Mouse (Mus musculus) MEL (cell line): ENCODE data around the gene Zfp420. TPM values are rescaled to one million over a fixed set of nuclear protein-coding genes. Genes with fewer than 3 reads are reported as not detected.

ENCODE experiments used
- DNase-seq: peaks from one replicate; pipeline ENCODE4 v3.0.0; 2011; ENCODE audit warnings: low read depth, low spot score
- H3K27ac ChIP-seq: 2 replicates; pipeline ENCODE4 v1.5.1; 2012; ENCODE audit warnings: low read depth, mild to moderate bottlenecking, control low read depth, low read length, moderate library complexity; ENCODE audit not compliant: control insufficient read depth
- H3K27me3 ChIP-seq, 2 experiments: fragments of 150-350 bp in 1 of 2; sonication (generic) in 1 of 2; 2 replicates each; pipeline ENCODE4 v1.6.1; 2012; ENCODE audit warnings: low read length in 2 of 2, mild to moderate bottlenecking in 2 of 2, improper control_type of control experiment in 1 of 2, moderate library complexity in 1 of 2; ENCODE audit not compliant: insufficient read depth in 2 of 2, control insufficient read depth in 1 of 2
- H3K36me3 ChIP-seq, 2 experiments: 2 replicates each; pipeline ENCODE4 v1.6.1; 2012 to 2014; ENCODE audit warnings: low read length in 2 of 2, improper control_type of control experiment in 1 of 2, inconsistent platforms in 1 of 2, mild to moderate bottlenecking in 1 of 2; ENCODE audit not compliant: insufficient read depth in 2 of 2, control insufficient read depth in 1 of 2
- H3K4me1 ChIP-seq, 2 experiments: fragments of 150-350 bp in 1 of 2; sonication (generic) in 1 of 2; 2 replicates each; pipeline ENCODE4 v1.6.1; 2012; ENCODE audit warnings: low read length in 2 of 2, improper control_type of control experiment in 1 of 2, mild to moderate bottlenecking in 1 of 2; ENCODE audit not compliant: insufficient read depth in 2 of 2, control insufficient read depth in 1 of 2
- H3K4me3 ChIP-seq, 2 experiments: fragments of 150-350 bp in 1 of 2; sonication (generic) in 1 of 2; 2 replicates each; pipeline ENCODE4 v1.5.1; 2012; ENCODE audit warnings: low read depth in 2 of 2, low read length in 2 of 2, mild to moderate bottlenecking in 2 of 2, moderate library complexity in 2 of 2, control low read depth in 1 of 2, improper control_type of control experiment in 1 of 2; ENCODE audit not compliant: control insufficient read depth in 1 of 2, insufficient read depth in 1 of 2
- H3K79me2 ChIP-seq: 2 replicates; pipeline ENCODE4 v1.6.1; 2012; ENCODE audit warnings: mild to moderate bottlenecking, low read length, moderate library complexity; ENCODE audit not compliant: control insufficient read depth, poor library complexity, insufficient read depth
- H3K9ac ChIP-seq: 2 replicates; pipeline ENCODE4 v1.6.1; 2012; ENCODE audit warnings: low read depth, mild to moderate bottlenecking, control low read depth, low read length, moderate library complexity; ENCODE audit not compliant: control insufficient read depth, poor library complexity, severe bottlenecking
- H3K9me3 ChIP-seq: fragments of 150-350 bp; sonication (generic); replicated peaks from 2 replicates; pipeline ENCODE4 v1.6.1; 2012; ENCODE audit warnings: mild to moderate bottlenecking, low read length, improper control_type of control experiment, moderate library complexity; ENCODE audit not compliant: insufficient read depth
- ELF1 ChIP-seq: IDR thresholded peaks from 2 replicates; pipeline ENCODE4 v1.6.1; 2014; ENCODE audit warnings: low read depth, mild to moderate bottlenecking, inconsistent platforms, low read length, improper control_type of control experiment, moderate library complexity
- GATA1 ChIP-seq: IDR thresholded peaks from 2 replicates; pipeline ENCODE4 v1.6.1; 2011; ENCODE audit warnings: low read depth, low read length, improper control_type of control experiment
- HCFC1 ChIP-seq: IDR thresholded peaks from 2 replicates; pipeline ENCODE4 v1.6.1; 2012; ENCODE audit warnings: low read depth, mild to moderate bottlenecking, inconsistent platforms, low read length, improper control_type of control experiment, moderate library complexity
- JUND ChIP-seq: IDR thresholded peaks from 2 replicates; pipeline ENCODE4 v1.6.1; 2011; ENCODE audit warnings: low read depth, mild to moderate bottlenecking, improper control_type of control experiment, low read length
- POLR2A ChIP-seq, 2 experiments: IDR thresholded peaks; 2 replicates each; pipeline ENCODE4 v1.6.1; 2011 to 2012; ENCODE audit warnings: low read length in 2 of 2, mild to moderate bottlenecking in 2 of 2, control low read depth in 1 of 2, improper control_type of control experiment in 1 of 2, low read depth in 1 of 2, moderate library complexity in 1 of 2; ENCODE audit not compliant: control insufficient read depth in 1 of 2, insufficient read depth in 1 of 2, poor library complexity in 1 of 2
- POLR2AphosphoS5 ChIP-seq: IDR thresholded peaks from 2 replicates; pipeline ENCODE4 v1.6.1; 2012; ENCODE audit warnings: low read depth, borderline replicate concordance, mild to moderate bottlenecking, inconsistent platforms, low read length, moderate library complexity, mixed read lengths
- TCF12 ChIP-seq: IDR thresholded peaks from 2 replicates; pipeline ENCODE4 v1.6.1; 2014; ENCODE audit warnings: low read depth, mild to moderate bottlenecking, inconsistent platforms, low read length, improper control_type of control experiment, moderate library complexity
- UBTF ChIP-seq: IDR thresholded peaks from 2 replicates; pipeline ENCODE4 v1.6.1; 2012; ENCODE audit warnings: low read depth, mild to moderate bottlenecking, inconsistent platforms, low read length, improper control_type of control experiment, moderate library complexity, borderline replicate concordance; ENCODE audit not compliant: insufficient read depth
- USF2 ChIP-seq, 2 experiments: IDR thresholded peaks; 2 replicates each; pipeline ENCODE4 v1.6.1; 2011 to 2012; ENCODE audit warnings: improper control_type of control experiment in 2 of 2, low read length in 2 of 2, borderline replicate concordance in 1 of 2, inconsistent platforms in 1 of 2, low read depth in 1 of 2, mild to moderate bottlenecking in 1 of 2; ENCODE audit not compliant: insufficient read depth in 1 of 2
- ZC3H11A ChIP-seq: IDR thresholded peaks from 2 replicates; pipeline ENCODE4 v1.6.1; 2012; ENCODE audit warnings: low read depth, mild to moderate bottlenecking, inconsistent platforms, low read length, improper control_type of control experiment
- polyA plus RNA-seq, 2 experiments: library from polyadenylated mRNA; stranded (reverse) in 1 of 2; unstranded in 1 of 2; fragments of >175 nt in 1 of 2; fragments of >200 nt in 1 of 2; gene quantifications; 2 replicates each; pipeline versions ENCODE4 v1.2.1 to v1.2.4; 2012; ENCODE audit warnings: low replicate concordance in 2 of 2, low read depth in 1 of 2; ENCODE audit not compliant: insufficient read length in 2 of 2, insufficient read depth in 1 of 2, missing spikeins in 1 of 2
- total RNA-seq: library from RNA; depleted of rRNA; stranded (reverse); fragments of 300-350 nt; gene quantifications from 2 replicates; pipeline ENCODE4 v1.2.3, GENCODE M21; 2012; rRNA removed

Gene Zfp420
- total and polyA plus RNA-seq, 3 experiments, result 3.2 to 4.2 TPM; not detected in 1

- TF ChIP-seq POLR2A (IDR thresholded peaks at IDR 0.05; ENCODE audit: control insufficient read depth in 1 of 2, insufficient read depth in 1 of 2, low read depth in 1 of 2, low read length in 2 of 2, poor library complexity in 1 of 2), result no peak
- TF ChIP-seq TCF12, result no peak
- no peak for TF ChIP-seq JUND
- no peak for TF ChIP-seq ELF1
- 0 out of 2 replicates have a peak, but pooled peaks have one; percentile 3 for TF ChIP-seq GATA1
- TF ChIP-seq USF2 (IDR thresholded peaks at IDR 0.05; ENCODE audit: borderline replicate concordance in 1 of 2, insufficient read depth in 1 of 2, low read depth in 1 of 2, low read length in 2 of 2), result no peak
- TF ChIP-seq, all 39 proteins: peak for 1
- H3K9ac ChIP-seq, result no peak overlapping the region
- H3K79me2 ChIP-seq, result no peaks in the 10 kb centered on the region
- peaks cover 0 to 4% of the 10 kb centered on the region in 2 experiments; a peak in 1 of 4 replicates for H3K36me3 ChIP-seq
- peak; percentile 75 for DNase-seq
- no peak overlapping the region for H3K4me3 ChIP-seq
- H3K27me3 ChIP-seq, result no peaks in the 10 kb centered on the region
- no peak overlapping the region for H3K27ac ChIP-seq
- H3K4me1 ChIP-seq, result no peaks in the 10 kb centered on the region; a peak in 1 of 4 replicates
- no peaks in the 10 kb centered on the region for H3K9me3 ChIP-seq
These were observed 61.8 kb downstream of the Zfp420 start for GRCm38 (mm10) chr7:29921439-29922093.

- H3K9me3 ChIP-seq, result no peaks in the 10 kb centered on the region
- H3K27ac ChIP-seq, result no peak overlapping the region
- H3K4me1 ChIP-seq, result no peaks in the 10 kb centered on the region; a peak in 1 of 4 replicates
- TF ChIP-seq UBTF, result no peak
- no peak for TF ChIP-seq ZC3H11A
- no peak for TF ChIP-seq POLR2AphosphoS5
- no peak for TF ChIP-seq HCFC1
- no peak for TF ChIP-seq TCF12
- H3K9ac ChIP-seq, result no peak overlapping the region
- DNase-seq, result no peak
- no peak overlapping the region for H3K4me3 ChIP-seq
- H3K27me3 ChIP-seq, result no peaks in the 10 kb centered on the region
- H3K79me2 ChIP-seq, result no peaks in the 10 kb centered on the region
- peaks cover 0 to 4% of the 10 kb centered on the region in 2 experiments; a peak in 1 of 4 replicates for H3K36me3 ChIP-seq
These were observed 63.0 kb downstream of the Zfp420 start for GRCm38 (mm10) chr7:29922780-29923179.

Other genes starting within 250 kb of the Zfp420 start
- gene Catsperg2, start 132.9 kb upstream of the Zfp420 start, total RNA-seq, result not detected in 2 replicates
- not detected for gene Catsperg2, start 132.9 kb upstream of the Zfp420 start, polyA plus RNA-seq
- 7.0 and 8.1 TPM in 2 replicates for gene Zfp84, start 91.4 kb upstream of the Zfp420 start, total RNA-seq
- 1 to 10 TPM in 1 of 2 experiments, not detected in 1; 4.7 TPM for gene Zfp84, start 91.4 kb upstream of the Zfp420 start, polyA plus RNA-seq
- gene Zfp30, start 76.0 kb upstream of the Zfp420 start, total RNA-seq, result 1.4 and 1.5 TPM in 2 replicates
- 1 to 10 TPM in 1 of 2 experiments, not detected in 1; 2.7 TPM for gene Zfp30, start 76.0 kb upstream of the Zfp420 start, polyA plus RNA-seq
- 4.9 TPM in 2 replicates for gene Zfp790, start 43.9 kb upstream of the Zfp420 start, total RNA-seq
- 1 to 10 TPM in 1 of 2 experiments, not detected in 1; 3.8 TPM for gene Zfp790, start 43.9 kb upstream of the Zfp420 start, polyA plus RNA-seq
- gene Zfp940, start 6.3 kb upstream of the Zfp420 start, total RNA-seq, result 8.8 and 13.7 TPM in 2 replicates
- 1 to 10 TPM in 1 of 2 experiments, not detected in 1; 8.4 TPM for gene Zfp940, start 6.3 kb upstream of the Zfp420 start, polyA plus RNA-seq
- 4.3 and 4.9 TPM in 2 replicates for gene Zfp27, start 46.6 kb downstream of the Zfp420 start, total RNA-seq
- gene Zfp27, start 46.6 kb downstream of the Zfp420 start, polyA plus RNA-seq, result 1 to 10 TPM in 1 of 2 experiments, not detected in 1; 5.0 TPM
- 0.78 and 0.89 TPM in 2 replicates for gene Zfp383, start 48.2 kb downstream of the Zfp420 start, total RNA-seq
- 1 to 10 TPM in 1 of 2 experiments, not detected in 1; 1.4 TPM for gene Zfp383, start 48.2 kb downstream of the Zfp420 start, polyA plus RNA-seq
- gene Zfp74, start 94.1 kb downstream of the Zfp420 start, total RNA-seq, result 3.5 and 4.8 TPM in 2 replicates
- gene Zfp74, start 94.1 kb downstream of the Zfp420 start, polyA plus RNA-seq, result 1 to 10 TPM in 1 of 2 experiments, not detected in 1; 9.4 TPM
- gene Zfp568, start 124.0 kb downstream of the Zfp420 start, total RNA-seq, result 12.5 and 14.3 TPM in 2 replicates
- 100 to 1,000 TPM in 1 of 2 experiments, 10 to 100 TPM in 1; 15.4 to 141 TPM for gene Zfp568, start 124.0 kb downstream of the Zfp420 start, polyA plus RNA-seq
- 0.16 and 0.39 TPM in 2 replicates for gene Zfp14, start 191.4 kb downstream of the Zfp420 start, total RNA-seq
- gene Zfp14, start 191.4 kb downstream of the Zfp420 start, polyA plus RNA-seq, result under 1 TPM in 1 of 2 experiments, not detected in 1; 0.25 TPM
- 2.2 and 2.4 TPM in 2 replicates for gene Zfp82, start 212.9 kb downstream of the Zfp420 start, total RNA-seq
- 1 to 10 TPM in 1 of 2 experiments, not detected in 1; 2.0 TPM for gene Zfp82, start 212.9 kb downstream of the Zfp420 start, polyA plus RNA-seq
- gene Gm26920, start 230.4 kb downstream of the Zfp420 start, total RNA-seq, result 0.62 TPM in 1 of 2 replicates, not detected in the other
- not detected for gene Gm26920, start 230.4 kb downstream of the Zfp420 start, polyA plus RNA-seq
- gene Zfp566, start 230.5 kb downstream of the Zfp420 start, total RNA-seq, result 7.3 and 8.0 TPM in 2 replicates
- gene Zfp566, start 230.5 kb downstream of the Zfp420 start, polyA plus RNA-seq, result 1 to 10 TPM in 1 of 2 experiments, not detected in 1; 8.0 TPM
- gene Zfp260, start 234.8 kb downstream of the Zfp420 start, total RNA-seq, result 5.5 and 6.2 TPM in 2 replicates
- gene Zfp260, start 234.8 kb downstream of the Zfp420 start, polyA plus RNA-seq, result 1 to 10 TPM in 1 of 2 experiments, not detected in 1; 4.8 TPM